Mouse (Mus musculus) colon, adult 2 months (tissue): ENCODE data around the gene Chic2. TPM values are rescaled to one million over a fixed set of nuclear protein-coding genes. Genes with fewer than 3 reads are reported as not detected.

Experiments used
- polyA plus RNA-seq: library from polyadenylated mRNA; depleted of rRNA; stranded (reverse); fragments of >200 nt; gene quantifications from 2 replicates; pipeline ENCODE4 v1.2.3, GENCODE M21; 2012; rRNA removed

The Chic2 gene
- polyA plus RNA-seq, result 2.5 and 3.3 TPM in 2 replicates

DNA sequence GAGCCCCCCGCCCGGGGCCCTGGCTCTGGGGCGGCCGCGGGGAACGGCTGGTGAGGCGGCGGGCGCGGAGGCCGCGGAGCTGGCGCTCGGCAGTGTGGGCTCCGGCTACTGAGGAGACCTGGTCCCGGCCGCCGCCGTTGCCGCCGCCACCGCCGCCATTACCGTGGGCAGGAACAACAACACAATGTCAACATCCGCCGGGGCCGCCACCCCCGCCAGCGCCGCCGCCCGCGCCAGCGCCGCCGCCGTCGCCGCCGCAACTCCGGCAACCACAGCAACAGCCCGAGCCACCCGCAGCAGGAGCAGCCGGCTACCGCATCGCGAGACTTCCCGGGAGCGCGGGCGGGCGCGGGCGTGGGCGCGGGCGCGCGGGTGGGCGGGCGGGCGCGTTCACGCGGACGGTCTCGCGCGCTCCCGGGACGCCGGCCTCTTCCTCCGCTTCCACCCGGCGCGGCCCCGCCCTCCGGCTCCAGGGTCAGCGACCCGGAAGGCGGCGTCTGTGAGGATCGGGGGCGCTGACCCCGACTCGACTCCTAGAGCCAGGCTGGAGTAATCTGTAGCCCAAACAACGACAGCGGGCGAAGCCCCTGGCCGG is at the start of gene Chic2:
Gene Chic2, minus strand, starts transcription at position 465 of the 595 bp plus-strand sequence.

DNA sequence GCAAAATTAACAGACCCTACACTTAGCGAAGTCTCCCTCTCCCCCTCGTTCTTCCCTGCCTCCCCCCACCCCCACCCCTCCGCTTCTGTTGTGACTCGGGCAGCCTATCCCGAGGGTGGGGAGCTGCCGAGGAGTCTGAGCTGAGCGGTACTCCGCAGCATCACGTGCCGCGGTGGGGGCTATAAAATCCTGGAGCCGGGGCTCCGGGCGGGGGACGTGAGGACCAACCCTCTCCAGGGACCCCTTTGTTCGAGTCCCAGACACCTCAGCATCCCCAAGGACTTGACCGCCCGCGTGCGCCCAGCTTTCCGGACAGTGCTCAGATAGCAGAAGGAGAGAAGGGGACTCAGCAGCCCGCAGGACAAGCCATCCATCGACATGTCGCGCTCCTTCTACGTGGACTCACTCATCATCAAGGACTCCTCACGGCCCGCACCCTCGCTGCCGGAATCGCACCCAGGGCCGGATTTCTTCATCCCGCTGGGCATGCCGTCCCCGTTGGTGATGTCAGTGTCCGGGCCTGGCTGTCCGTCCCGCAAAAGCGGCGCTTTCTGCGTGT is 30.9 kb upstream of the Chic2 start, which contains the start of gene Gsx2:
Gene Gsx2, plus strand, starts transcription at position 219 of the 559 bp plus-strand sequence.

Other genes starting within 250 kb of the Chic2 start
- not detected in 2 replicates for gene Gsx2, start 30.8 kb upstream of the Chic2 start, polyA plus RNA-seq
- 15.7 and 16.0 TPM in 2 replicates for gene Pdgfra, start 107.5 kb upstream of the Chic2 start, polyA plus RNA-seq